Mouse (Mus musculus) intestine, embryonic 14.5 days (tissue): ENCODE measurements around the gene Paqr9. TPM values are rescaled to one million over a fixed set of nuclear protein-coding genes. Genes with fewer than 3 reads are reported as not detected.

Experiments
- ATAC-seq: fragments of 200-750 bp; cut with Nextera tagmentation; replicated peaks from 2 replicates; pipeline ENCODE4 v1.8.0; 2017; ENCODE audit warnings: low read depth, moderate number of reproducible peaks, moderate TSS enrichment, moderate library complexity; ENCODE audit not compliant: low FRiP score, low TSS enrichment
- DNase-seq: peaks from one replicate; pipeline ENCODE4 v3.0.0-alpha.2; 2018; ENCODE audit warnings: low spot score
- H3K27ac ChIP-seq: fragments of 300-500 bp; sonication (generic); 2 replicates; pipeline ENCODE4 v1.5.1; 2014; ENCODE audit warnings: low read depth, mild to moderate bottlenecking, control low read depth
- H3K27me3 ChIP-seq: fragments of 300-500 bp; sonication (generic); replicated peaks from 2 replicates; pipeline ENCODE4 v1.6.1; 2014; ENCODE audit warnings: low read length, control low read depth; ENCODE audit not compliant: control insufficient read depth, insufficient read depth
- H3K36me3 ChIP-seq: fragments of 300-500 bp; sonication (generic); 2 replicates; pipeline ENCODE4 v1.6.1; 2014; ENCODE audit warnings: low read length, control low read depth; ENCODE audit not compliant: control insufficient read depth, insufficient read depth
- H3K4me1 ChIP-seq: fragments of 300-500 bp; sonication (generic); replicated peaks from 2 replicates; pipeline ENCODE4 v1.6.1; 2014; ENCODE audit warnings: low read length, control low read depth, mixed read lengths; ENCODE audit not compliant: control insufficient read depth, insufficient read depth
- H3K4me2 ChIP-seq: fragments of 300-500 bp; sonication (generic); 2 replicates; pipeline ENCODE4 v1.6.1; 2014; ENCODE audit warnings: low read length
- H3K4me3 ChIP-seq: fragments of 300-500 bp; sonication (generic); 2 replicates; pipeline ENCODE4 v1.5.1; 2014; ENCODE audit warnings: low read depth, low read length, control low read depth, mixed read lengths
- H3K9ac ChIP-seq: fragments of 300-500 bp; sonication (generic); 2 replicates; pipeline ENCODE4 v1.6.1; 2014; ENCODE audit warnings: mild to moderate bottlenecking, low read length
- H3K9me3 ChIP-seq: fragments of 300-500 bp; sonication (generic); 2 replicates; pipeline ENCODE4 v1.6.1; 2016; ENCODE audit warnings: low read length, control low read depth; ENCODE audit not compliant: control insufficient read depth
- WGBS: fragments of 180-500 bp; shearing (Covaris S2); extraction: QIAGEN DNeasy Blood & Tissue Kit; methylation state at CpG from one replicate; pipeline ENCODE4 v1.1.7; 2014; 5-methylcytosine and 5-hydroxymethylcytosine counted together
- polyA plus RNA-seq: library from polyadenylated mRNA; unstranded; fragments of >200 nt; fragmentation: Nextera tagmentation; extraction: Ambion mirVana; gene quantifications from 2 replicates; pipeline ENCODE4 v1.2.1, GENCODE M21; 2014

Gene Paqr9
- polyA plus RNA-seq, 1 experiment from 2014 or later, result 0.11 TPM

DNA sequence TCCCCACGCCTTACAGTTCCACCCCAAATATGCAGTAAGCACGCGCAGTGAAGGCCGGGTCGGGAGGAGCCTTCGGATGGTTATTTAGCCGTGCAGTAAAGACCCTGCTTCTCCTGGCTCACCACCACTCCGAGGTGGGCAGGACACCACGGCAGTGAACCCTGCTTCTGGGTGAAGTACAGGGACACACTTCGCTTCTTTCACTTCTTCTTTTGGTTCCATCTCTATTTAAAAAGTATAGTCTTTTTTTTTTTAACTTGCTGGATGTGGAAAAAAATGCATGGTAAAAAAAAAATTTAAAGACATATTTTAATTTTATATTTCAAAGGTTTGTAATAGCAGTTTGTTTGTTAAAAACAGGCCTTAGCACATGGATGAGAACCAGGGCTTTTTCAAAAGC is 6.9 kb downstream of the Paqr9 start:
- Histone ChIP-seq H3K4me1 (no peaks in the 10 kb centered on the region), H3K27ac (no peak overlapping the region), H3K36me3 (no peaks in the 10 kb centered on the region), H3K27me3 (peaks cover 28% of the 10 kb centered on the region), H3K9me3 (no peaks in the 10 kb centered on the region), H3K9ac (no peak overlapping the region), H3K4me2 (no peak overlapping the region), H3K4me3 (no peak overlapping the region)
- DNase-seq (no peak), ATAC-seq (no peak)
- 85% methylated on average over 10 of the region's 10 CpGs for WGBS

DNA sequence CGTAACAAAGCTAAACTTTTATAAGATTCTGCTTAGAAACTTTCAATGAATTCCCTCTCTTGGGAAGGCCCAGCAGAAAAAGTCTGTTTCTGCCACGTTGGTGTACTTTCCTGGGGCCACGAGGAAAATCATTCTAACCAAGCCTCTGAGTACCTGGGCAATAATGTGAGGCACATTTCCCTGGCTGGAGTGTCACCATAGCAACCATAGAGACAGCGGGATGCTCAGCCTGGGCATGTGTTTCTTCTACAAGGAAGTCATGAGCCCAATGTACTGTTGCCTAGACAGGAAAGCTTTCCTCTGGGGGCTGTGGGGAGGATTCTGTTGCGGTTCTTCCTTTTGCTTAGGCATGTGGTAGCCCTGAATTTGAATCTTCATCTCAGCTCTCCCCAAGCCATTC is 7.5 kb downstream of the Paqr9 start:
- Histone ChIP-seq H3K9ac (no peak overlapping the region), H3K9me3 (no peaks in the 10 kb centered on the region), H3K27me3 (peaks cover 23% of the 10 kb centered on the region; the same call in 1 of the 2 replicates), H3K4me3 (no peak overlapping the region), H3K4me2 (no peak overlapping the region), H3K27ac (no peak overlapping the region), H3K36me3 (no peaks in the 10 kb centered on the region), H3K4me1 (no peaks in the 10 kb centered on the region)
- WGBS, result 63% methylated on average over 5 of the region's 5 CpGs
- DNase-seq (no peak), ATAC-seq (no peak)

DNA sequence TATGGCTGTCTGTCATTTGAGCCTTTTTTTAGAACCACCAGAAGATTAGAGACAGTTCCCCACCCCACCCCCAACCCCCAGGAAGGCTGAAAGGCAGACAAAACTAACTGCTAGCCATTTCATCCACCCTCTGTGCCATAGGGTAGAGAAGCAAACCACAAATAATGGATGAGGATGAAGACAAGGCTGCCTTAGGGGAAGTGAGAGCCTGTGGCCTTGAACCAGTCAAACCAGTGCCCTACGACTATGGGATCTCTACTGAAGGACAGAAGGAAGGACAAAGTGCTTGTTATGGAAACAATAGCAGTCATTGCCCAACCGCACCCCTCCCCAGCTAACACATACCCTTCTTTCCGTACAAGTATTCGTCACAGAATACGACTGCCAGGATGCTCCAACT is 9.8 kb downstream of the Paqr9 start:
- DNase-seq, result no peak
- no peak overlapping the region for H3K4me3 ChIP-seq

DNA sequence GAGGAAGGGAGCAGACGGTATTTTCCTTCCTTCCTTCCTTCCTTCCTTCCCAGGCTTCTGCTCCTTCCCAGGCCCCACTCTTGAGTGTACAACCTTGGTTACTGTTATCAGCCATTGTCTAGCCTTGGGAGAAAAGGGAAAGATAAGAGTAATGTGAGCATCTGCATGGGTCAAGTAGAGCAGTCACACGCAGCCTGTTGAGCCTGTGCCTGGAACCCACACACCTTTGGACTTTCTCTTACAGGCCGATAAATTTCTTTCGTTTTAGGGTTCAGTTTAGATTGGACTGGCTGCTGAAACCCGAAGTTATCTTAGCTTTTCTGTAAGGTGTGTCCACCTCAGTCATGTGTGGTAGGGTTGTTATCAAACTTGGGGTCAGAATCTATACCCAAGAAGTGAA is 10.5 kb downstream of the Paqr9 start:
- Histone ChIP-seq H3K27ac (no peak overlapping the region), H3K4me2 (no peak overlapping the region)

More for the DNA sequence above, 9.8 kb downstream of the Paqr9 start:
- Histone ChIP-seq H3K4me1 (no peaks in the 10 kb centered on the region), H3K27ac (no peak overlapping the region), H3K4me2 (no peak overlapping the region), H3K36me3 (no peaks in the 10 kb centered on the region), H3K9me3 (no peaks in the 10 kb centered on the region), H3K9ac (no peak overlapping the region), H3K27me3 (0 out of 2 replicates have a peak, but pooled peaks cover 6% of the 10 kb centered on the region)
- ATAC-seq, result no peak
- WGBS, result 90% methylated on average over 5 of the region's 5 CpGs

DNA sequence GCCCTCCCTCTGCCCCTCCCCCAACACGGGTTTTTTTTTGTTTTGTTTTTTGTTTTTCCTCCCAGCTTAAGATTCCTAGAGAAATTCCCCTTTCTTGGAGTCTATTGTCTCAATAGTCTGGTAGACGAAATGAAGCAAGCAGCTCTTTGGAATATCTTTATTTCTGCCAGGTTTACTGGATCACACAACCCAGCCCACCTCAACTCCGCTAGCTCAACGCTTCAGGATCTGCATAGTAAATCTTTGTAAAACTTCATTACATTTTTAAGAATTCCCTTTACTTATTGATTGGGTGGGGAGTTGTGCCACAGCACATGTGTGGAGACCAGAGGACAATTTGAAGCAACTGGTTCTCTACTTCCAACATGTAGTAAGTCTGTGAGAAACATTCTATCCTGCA is 11.1 kb downstream of the Paqr9 start:
- DNase-seq, result no peak
- 86% methylated on average over 4 of the region's 4 CpGs for WGBS
- no peak overlapping the region for H3K4me2 ChIP-seq

More for the DNA sequence above, 10.5 kb downstream of the Paqr9 start:
- no peak overlapping the region for H3K4me3 ChIP-seq
- H3K36me3 ChIP-seq, result no peaks in the 10 kb centered on the region
- WGBS, result 82% methylated on average over 5 of the region's 5 CpGs
- H3K9me3 ChIP-seq, result no peaks in the 10 kb centered on the region
- no peak for ATAC-seq
- no peaks in the 10 kb centered on the region for H3K4me1 ChIP-seq
- no peaks in the 10 kb centered on the region for H3K27me3 ChIP-seq
- no peak overlapping the region for H3K9ac ChIP-seq
- peak; percentile 23 for DNase-seq

DNA sequence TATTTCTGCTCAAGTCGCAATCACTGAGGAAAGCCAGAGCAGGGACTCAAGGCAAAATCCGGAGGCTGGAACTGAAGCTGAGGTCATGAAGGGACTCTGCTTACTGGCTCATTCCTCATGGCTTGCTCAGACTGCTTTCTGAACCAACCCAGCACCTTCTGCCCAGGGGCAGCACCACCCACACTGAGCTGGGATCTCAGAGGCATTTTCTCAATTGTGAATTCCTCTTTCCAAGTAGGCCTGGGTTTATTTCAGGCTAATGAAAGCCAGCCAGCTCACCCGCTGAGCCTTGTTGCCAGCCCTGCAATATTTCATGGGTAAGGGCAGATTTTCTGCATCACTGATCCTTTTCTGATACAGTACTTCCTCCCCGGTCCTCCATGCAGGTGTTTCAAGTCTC is 12.0 kb downstream of the Paqr9 start:
- Histone ChIP-seq H3K4me1 (no peaks in the 10 kb centered on the region), H3K27ac (no peak overlapping the region), H3K4me2 (no peak overlapping the region), H3K4me3 (no peak overlapping the region), H3K27me3 (no peaks in the 10 kb centered on the region), H3K9me3 (no peaks in the 10 kb centered on the region), H3K36me3 (no peaks in the 10 kb centered on the region), H3K9ac (no peak overlapping the region)
- ATAC-seq, result no peak
- WGBS, result 81% methylated on average over 4 of the region's 4 CpGs
- DNase-seq, result no peak

More for the DNA sequence above, 11.1 kb downstream of the Paqr9 start:
- Histone ChIP-seq H3K9ac (no peak overlapping the region), H3K4me3 (no peak overlapping the region), H3K27me3 (no peaks in the 10 kb centered on the region), H3K4me1 (no peaks in the 10 kb centered on the region), H3K9me3 (no peaks in the 10 kb centered on the region), H3K36me3 (no peaks in the 10 kb centered on the region), H3K27ac (no peak overlapping the region)
- no peak for ATAC-seq

DNA sequence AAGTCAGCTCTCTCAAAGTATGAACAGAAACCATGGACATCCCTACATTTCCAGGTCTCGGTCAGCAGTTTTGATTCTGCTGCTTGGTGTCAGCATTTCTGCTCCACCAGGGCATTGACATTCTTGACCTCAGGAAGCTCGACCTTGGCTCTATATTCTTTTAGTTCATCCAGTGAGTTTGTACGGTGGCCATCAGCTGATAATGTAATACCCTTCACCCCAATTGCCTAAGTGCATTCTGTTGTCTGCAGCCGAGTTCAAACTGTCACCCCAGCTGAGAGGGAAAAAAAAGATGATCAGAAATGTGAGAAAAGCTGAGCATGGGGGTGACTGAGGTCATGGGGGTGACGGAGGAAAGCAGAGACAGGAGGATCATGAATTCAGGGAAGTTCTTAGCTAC is 13.1 kb downstream of the Paqr9 start:
- no peaks in the 10 kb centered on the region for H3K27me3 ChIP-seq
- H3K9ac ChIP-seq, result no peak overlapping the region
- ATAC-seq (no peak), DNase-seq (no peak)
- no peak overlapping the region for H3K4me2 ChIP-seq
- no peaks in the 10 kb centered on the region for H3K36me3 ChIP-seq
- 66% methylated on average over 5 of the region's 5 CpGs for WGBS
- no peaks in the 10 kb centered on the region for H3K4me1 ChIP-seq
- no peak overlapping the region for H3K27ac ChIP-seq
- H3K9me3 ChIP-seq, result no peaks in the 10 kb centered on the region
- H3K4me3 ChIP-seq, result no peak overlapping the region

DNA sequence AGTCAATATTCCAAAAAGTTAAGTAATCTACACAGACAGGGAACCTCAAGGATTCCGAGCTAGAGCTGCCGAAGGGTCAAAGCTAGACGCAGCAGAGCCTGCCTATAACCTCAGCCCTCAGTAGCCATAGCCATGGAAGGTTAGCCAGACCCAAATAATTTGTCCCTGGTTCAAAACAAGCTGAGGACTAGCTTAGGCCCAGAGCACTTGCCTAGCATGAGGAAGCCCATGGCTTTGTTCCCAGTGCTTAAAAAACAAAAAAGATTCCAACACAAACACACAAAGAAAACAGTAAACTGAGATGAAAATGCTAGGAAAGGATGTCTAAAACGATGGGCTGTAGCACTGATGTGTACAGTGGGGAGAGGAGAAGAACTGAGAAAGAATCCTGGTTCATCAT is 14.7 kb downstream of the Paqr9 start:
- no peak overlapping the region for H3K27ac ChIP-seq
- no peaks in the 10 kb centered on the region for H3K36me3 ChIP-seq
- 82% methylated on average over 4 of the region's 4 CpGs for WGBS
- no peak overlapping the region for H3K9ac ChIP-seq
- no peaks in the 10 kb centered on the region for H3K9me3 ChIP-seq
- ATAC-seq (no peak), DNase-seq (no peak)
- H3K4me2 ChIP-seq, result no peak overlapping the region
- no peak overlapping the region for H3K4me3 ChIP-seq
- no peaks in the 10 kb centered on the region for H3K27me3 ChIP-seq
- no peaks in the 10 kb centered on the region for H3K4me1 ChIP-seq

DNA sequence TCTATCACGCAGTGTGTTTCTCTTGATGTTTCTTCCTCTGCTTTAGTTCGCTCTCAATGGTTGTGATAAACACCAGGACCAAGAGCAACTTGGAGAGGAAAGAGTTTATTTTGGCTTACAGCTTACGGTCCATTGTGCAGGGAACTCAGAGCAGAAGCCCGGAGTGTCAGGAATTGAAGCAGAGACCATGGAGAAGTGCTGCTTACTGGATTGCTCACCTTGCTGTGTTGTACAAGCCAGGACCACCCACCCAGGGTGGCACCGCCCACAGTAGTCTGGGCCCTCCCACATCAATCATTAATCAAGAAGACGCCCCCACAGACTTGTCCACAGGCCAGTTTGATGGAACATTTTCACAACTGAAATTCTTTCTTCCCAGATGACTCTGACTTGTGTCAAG is 18.0 kb downstream of the Paqr9 start:
- Histone ChIP-seq H3K4me2 (no peak overlapping the region), H3K36me3 (no peaks in the 10 kb centered on the region), H3K27ac (no peak overlapping the region), H3K9ac (no peak overlapping the region), H3K4me3 (no peak overlapping the region), H3K27me3 (peaks cover 9% of the 10 kb centered on the region), H3K9me3 (no peaks in the 10 kb centered on the region), H3K4me1 (0 out of 2 replicates have a peak, but pooled peaks cover 3% of the 10 kb centered on the region)
- ATAC-seq (no peak), DNase-seq (no peak)
- 81% methylated on average over 6 of the region's 6 CpGs for WGBS
